Mouse (Mus musculus) MEL (cell line): ENCODE results near the gene Gm11985. TPM values are rescaled to one million over a fixed set of nuclear protein-coding genes. Genes with fewer than 3 reads are reported as not detected.

Experiments
- DNase-seq: peaks from one replicate; pipeline ENCODE4 v3.0.0; 2011; ENCODE audit warnings: low read depth, low spot score
- H3K27ac ChIP-seq: 2 replicates; pipeline ENCODE4 v1.5.1; 2012; ENCODE audit warnings: low read depth, mild to moderate bottlenecking, control low read depth, low read length, moderate library complexity; ENCODE audit not compliant: control insufficient read depth
- H3K27me3 ChIP-seq, 2 experiments: fragments of 150-350 bp in 1 of 2; sonication (generic) in 1 of 2; 2 replicates each; pipeline ENCODE4 v1.6.1; 2012; ENCODE audit warnings: low read length in 2 of 2, mild to moderate bottlenecking in 2 of 2, improper control_type of control experiment in 1 of 2, moderate library complexity in 1 of 2; ENCODE audit not compliant: insufficient read depth in 2 of 2, control insufficient read depth in 1 of 2
- H3K36me3 ChIP-seq, 2 experiments: 2 replicates each; pipeline ENCODE4 v1.6.1; 2012 to 2014; ENCODE audit warnings: low read length in 2 of 2, improper control_type of control experiment in 1 of 2, inconsistent platforms in 1 of 2, mild to moderate bottlenecking in 1 of 2; ENCODE audit not compliant: insufficient read depth in 2 of 2, control insufficient read depth in 1 of 2
- H3K4me1 ChIP-seq, 2 experiments: fragments of 150-350 bp in 1 of 2; sonication (generic) in 1 of 2; 2 replicates each; pipeline ENCODE4 v1.6.1; 2012; ENCODE audit warnings: low read length in 2 of 2, improper control_type of control experiment in 1 of 2, mild to moderate bottlenecking in 1 of 2; ENCODE audit not compliant: insufficient read depth in 2 of 2, control insufficient read depth in 1 of 2
- H3K4me3 ChIP-seq, 2 experiments: fragments of 150-350 bp in 1 of 2; sonication (generic) in 1 of 2; 2 replicates each; pipeline ENCODE4 v1.5.1; 2012; ENCODE audit warnings: low read depth in 2 of 2, low read length in 2 of 2, mild to moderate bottlenecking in 2 of 2, moderate library complexity in 2 of 2, control low read depth in 1 of 2, improper control_type of control experiment in 1 of 2; ENCODE audit not compliant: control insufficient read depth in 1 of 2, insufficient read depth in 1 of 2
- H3K79me2 ChIP-seq: 2 replicates; pipeline ENCODE4 v1.6.1; 2012; ENCODE audit warnings: mild to moderate bottlenecking, low read length, moderate library complexity; ENCODE audit not compliant: control insufficient read depth, poor library complexity, insufficient read depth
- H3K9ac ChIP-seq: 2 replicates; pipeline ENCODE4 v1.6.1; 2012; ENCODE audit warnings: low read depth, mild to moderate bottlenecking, control low read depth, low read length, moderate library complexity; ENCODE audit not compliant: control insufficient read depth, poor library complexity, severe bottlenecking
- H3K9me3 ChIP-seq: fragments of 150-350 bp; sonication (generic); replicated peaks from 2 replicates; pipeline ENCODE4 v1.6.1; 2012; ENCODE audit warnings: mild to moderate bottlenecking, low read length, improper control_type of control experiment, moderate library complexity; ENCODE audit not compliant: insufficient read depth
- BHLHE40 ChIP-seq: IDR thresholded peaks from 2 replicates; pipeline ENCODE4 v1.6.1; 2012; ENCODE audit warnings: low read depth, mild to moderate bottlenecking, inconsistent platforms, low read length, improper control_type of control experiment, borderline replicate concordance
- CHD2 ChIP-seq: IDR thresholded peaks from 2 replicates; pipeline ENCODE4 v1.6.1; 2011; ENCODE audit warnings: low read length, improper control_type of control experiment
- E2F4 ChIP-seq: IDR thresholded peaks from 2 replicates; pipeline ENCODE4 v1.6.1; 2011; ENCODE audit warnings: low read depth, low read length, improper control_type of control experiment, borderline replicate concordance
- ETS1 ChIP-seq: IDR thresholded peaks from 2 replicates; pipeline ENCODE4 v1.6.1; 2012; ENCODE audit warnings: low read depth, mild to moderate bottlenecking, inconsistent platforms, low read length, improper control_type of control experiment, moderate library complexity
- GABPA ChIP-seq: IDR thresholded peaks from 2 replicates; pipeline ENCODE4 v1.6.1; 2012; ENCODE audit warnings: low read depth, mild to moderate bottlenecking, inconsistent platforms, low read length, improper control_type of control experiment, moderate library complexity
- GATA1 ChIP-seq: IDR thresholded peaks from 2 replicates; pipeline ENCODE4 v1.6.1; 2011; ENCODE audit warnings: low read depth, low read length, improper control_type of control experiment
- KAT2A ChIP-seq: conservative IDR thresholded peaks from 2 replicates; pipeline ENCODE4 v1.6.1; 2012; ENCODE audit warnings: low read depth, low read length, improper control_type of control experiment, inconsistent platforms
- MAZ ChIP-seq: IDR thresholded peaks from 2 replicates; pipeline ENCODE4 v1.6.1; 2012; ENCODE audit warnings: low read depth, mild to moderate bottlenecking, inconsistent platforms, low read length, improper control_type of control experiment
- MEF2A ChIP-seq: IDR thresholded peaks from 2 replicates; pipeline ENCODE4 v1.6.1; 2014; ENCODE audit warnings: low read depth, mild to moderate bottlenecking, inconsistent platforms, low read length, improper control_type of control experiment; ENCODE audit not compliant: poor library complexity, insufficient replicate concordance, severe bottlenecking; ENCODE audit errors: extremely low read depth
- MXI1 ChIP-seq: IDR thresholded peaks from 2 replicates; pipeline ENCODE4 v1.6.1; 2011; ENCODE audit warnings: mild to moderate bottlenecking, low read depth, low read length, improper control_type of control experiment
- MYB ChIP-seq: IDR thresholded peaks from 2 replicates; pipeline ENCODE4 v1.6.1; 2011; ENCODE audit warnings: mild to moderate bottlenecking, low read depth, low read length, improper control_type of control experiment
- NELFE ChIP-seq: IDR thresholded peaks from 2 replicates; pipeline ENCODE4 v1.6.1; 2011; ENCODE audit warnings: low read depth, low read length, improper control_type of control experiment
- POLR2A ChIP-seq, 2 experiments: IDR thresholded peaks; 2 replicates each; pipeline ENCODE4 v1.6.1; 2011 to 2012; ENCODE audit warnings: low read length in 2 of 2, mild to moderate bottlenecking in 2 of 2, control low read depth in 1 of 2, improper control_type of control experiment in 1 of 2, low read depth in 1 of 2, moderate library complexity in 1 of 2; ENCODE audit not compliant: control insufficient read depth in 1 of 2, insufficient read depth in 1 of 2, poor library complexity in 1 of 2
- POLR2AphosphoS2 ChIP-seq: IDR thresholded peaks from 2 replicates; pipeline ENCODE4 v1.6.1; 2011; ENCODE audit warnings: low read length, improper control_type of control experiment
- POLR2AphosphoS5 ChIP-seq: IDR thresholded peaks from 2 replicates; pipeline ENCODE4 v1.6.1; 2012; ENCODE audit warnings: low read depth, borderline replicate concordance, mild to moderate bottlenecking, inconsistent platforms, low read length, moderate library complexity, mixed read lengths
- RAD21 ChIP-seq: IDR thresholded peaks from 2 replicates; pipeline ENCODE4 v1.6.1; 2011; ENCODE audit warnings: mild to moderate bottlenecking, low read depth, low read length, improper control_type of control experiment
- SMC3 ChIP-seq: IDR thresholded peaks from 2 replicates; pipeline ENCODE4 v1.6.1; 2011; ENCODE audit warnings: low read depth, low read length, improper control_type of control experiment
- TAL1 ChIP-seq: IDR thresholded peaks from 2 replicates; pipeline ENCODE4 v1.6.1; 2012; ENCODE audit warnings: mild to moderate bottlenecking, inconsistent platforms, low read length, moderate library complexity, mixed read lengths
- USF1 ChIP-seq: IDR thresholded peaks from 2 replicates; pipeline ENCODE4 v1.6.1; 2014; ENCODE audit warnings: low read depth, mild to moderate bottlenecking, inconsistent platforms, low read length, improper control_type of control experiment, moderate library complexity
- ZC3H11A ChIP-seq: IDR thresholded peaks from 2 replicates; pipeline ENCODE4 v1.6.1; 2012; ENCODE audit warnings: low read depth, mild to moderate bottlenecking, inconsistent platforms, low read length, improper control_type of control experiment
- polyA plus RNA-seq, 2 experiments: library from polyadenylated mRNA; stranded (reverse) in 1 of 2; unstranded in 1 of 2; fragments of >175 nt in 1 of 2; fragments of >200 nt in 1 of 2; gene quantifications; 2 replicates each; pipeline versions ENCODE4 v1.2.1 to v1.2.4; 2012; ENCODE audit warnings: low replicate concordance in 2 of 2, low read depth in 1 of 2; ENCODE audit not compliant: insufficient read length in 2 of 2, insufficient read depth in 1 of 2, missing spikeins in 1 of 2
- total RNA-seq: library from RNA; depleted of rRNA; stranded (reverse); fragments of 300-350 nt; gene quantifications from 2 replicates; pipeline ENCODE4 v1.2.3, GENCODE M21; 2012

Gene Gm11985
- total and polyA plus RNA-seq, 3 experiments, result not detected

- no peaks in the 10 kb centered on the region for H3K9me3 ChIP-seq
- H3K4me3 ChIP-seq, result no peak overlapping the region
- H3K36me3 ChIP-seq, result no peaks in the 10 kb centered on the region
- no peak overlapping the region for H3K27ac ChIP-seq
- TF ChIP-seq NELFE (no peak), E2F4 (no peak), KAT2A (no peak), BHLHE40 (no peak), ETS1 (no peak), POLR2AphosphoS5 (no peak), MYB (no peak), USF1 (no peak), POLR2A (IDR thresholded peaks at IDR 0.05; ENCODE audit: control insufficient read depth in 1 of 2, insufficient read depth in 1 of 2, low read depth in 1 of 2, low read length in 2 of 2, poor library complexity in 1 of 2) (no peak)
- H3K27me3 ChIP-seq, result no peaks in the 10 kb centered on the region
- no peak overlapping the region for H3K9ac ChIP-seq
- H3K4me1 ChIP-seq, result no peaks in the 10 kb centered on the region
- DNase-seq, result no peak
- H3K79me2 ChIP-seq, result no peaks in the 10 kb centered on the region
Observed at GRCm38 (mm10) chr11:7212126-7212798, 23.9 kb upstream of the Gm11985 start.

GRCm38 (mm10) chr11:7211211-7211610 lies 22.8 kb upstream of the Gm11985 start:
- Histone ChIP-seq H3K27me3 (no peaks in the 10 kb centered on the region), H3K9ac (no peak overlapping the region), H3K9me3 (no peaks in the 10 kb centered on the region), H3K4me1 (no peaks in the 10 kb centered on the region), H3K36me3 (no peaks in the 10 kb centered on the region), H3K27ac (no peak overlapping the region), H3K79me2 (no peaks in the 10 kb centered on the region)
- DNase-seq, result no peak
- TF ChIP-seq CHD2 (no peak), POLR2A (IDR thresholded peaks at IDR 0.05; ENCODE audit: control insufficient read depth in 1 of 2, insufficient read depth in 1 of 2, low read depth in 1 of 2, low read length in 2 of 2, poor library complexity in 1 of 2) (no peak), SMC3 (no peak), TAL1 (no peak), MYB (no peak), MAZ (no peak), MEF2A (no peak), POLR2AphosphoS5 (no peak), NELFE (no peak), GATA1 (no peak), GABPA (no peak), POLR2AphosphoS2 (no peak), RAD21 (no peak), ETS1 (no peak), MXI1 (no peak), ZC3H11A (no peak)
- TF ChIP-seq, all 39 proteins: peak for 0
- no peak overlapping the region for H3K4me3 ChIP-seq
